Mouse (Mus musculus): ENCODE data around the gene Asgr1. TPM values are rescaled to one million over a fixed set of nuclear protein-coding genes. Genes with fewer than 3 reads are reported as not detected.
"Not testable (repeated sequence)": the region's sequence is repeated elsewhere in the genome, so short reads cannot be mapped to it uniquely, and the experiment has no call there.

The Asgr1 gene
- total RNA-seq, 2 experiments from 2014 or later: 1.4 to 1.5 TPM

GRCm38 (mm10) chr11:70049816-70050215 is 4.1 kb upstream of the Asgr1 start:
- DNase-seq (ENCODE audit: extremely low spot score in 1 of 2, low spot score in 2 of 2): no peak
- intact Hi-C loops (cut with DNase I): no loop called here

- no peak for DNase-seq (ENCODE audit: extremely low spot score in 1 of 2, low spot score in 2 of 2)
- intact Hi-C loops (cut with DNase I): no loop called here
These were observed 729 bp upstream of the Asgr1 start for GRCm38 (mm10) chr11:70053156-70053555.

- intact Hi-C loops (cut with DNase I): loop anchor here (2.0 kb wide), 1 partner anchor 157 kb away; the partner anchor contains the start of gene Slc16a11
- DNase-seq (ENCODE audit: extremely low spot score in 1 of 2, low spot score in 2 of 2): peak; percentile 68 to 72
These were observed 1.8 kb downstream of the Asgr1 start for GRCm38 (mm10) chr11:70055618-70056214.

- intact Hi-C loops (cut with DNase I): no loop called here
- no peak for DNase-seq (ENCODE audit: extremely low spot score in 1 of 2, low spot score in 2 of 2)
These were observed 3.9 kb downstream of the Asgr1 start for GRCm38 (mm10) chr11:70057805-70058204.

- no peak for DNase-seq (ENCODE audit: extremely low spot score in 1 of 2, low spot score in 2 of 2)
- intact Hi-C loops (cut with DNase I): no loop called here
These were observed 6.0 kb downstream of the Asgr1 start for GRCm38 (mm10) chr11:70059930-70060329.

- intact Hi-C loops (cut with DNase I): no loop called here
- DNase-seq (ENCODE audit: extremely low spot score in 1 of 2, low spot score in 2 of 2): no peak
These were observed 9.2 kb downstream of the Asgr1 start for GRCm38 (mm10) chr11:70063053-70063452.

- DNase-seq (ENCODE audit: extremely low spot score in 1 of 2, low spot score in 2 of 2): no peak
- intact Hi-C loops (cut with DNase I): no loop called here
These were observed 12.8 kb downstream of the Asgr1 start for GRCm38 (mm10) chr11:70066701-70067100.

- DNase-seq (ENCODE audit: extremely low spot score in 1 of 2, low spot score in 2 of 2): no peak
- intact Hi-C loops (cut with DNase I): no loop called here
These were observed 14.4 kb downstream of the Asgr1 start for GRCm38 (mm10) chr11:70068245-70068644.

GRCm38 (mm10) chr11:70070057-70070456 is 16.2 kb downstream of the Asgr1 start:
- intact Hi-C loops (cut with DNase I): no loop called here
- no peak for DNase-seq (ENCODE audit: extremely low spot score in 1 of 2, low spot score in 2 of 2)

- intact Hi-C loops (cut with DNase I); DNase-seq (ENCODE audit: extremely low spot score in 1 of 2, low spot score in 2 of 2): not testable (repeated sequence)
These were observed 16.7 kb downstream of the Asgr1 start for GRCm38 (mm10) chr11:70070603-70071002.

- intact Hi-C loops (cut with DNase I): loop anchor here (2.0 kb wide), 2 partner anchors 104 to 138 kb away; partner anchors contain the start of gene Slc16a11
- DNase-seq (ENCODE audit: extremely low spot score in 1 of 2, low spot score in 2 of 2): peak; percentile 62 to 85
These were observed 20.6 kb downstream of the Asgr1 start for GRCm38 (mm10) chr11:70074379-70075071.

GRCm38 (mm10) chr11:70075581-70075980 is 21.7 kb downstream of the Asgr1 start:
- intact Hi-C loops (cut with DNase I): loop anchor here (2.0 kb wide), 2 partner anchors 103 to 137 kb away; partner anchors contain the start of gene Slc16a11
- no peak for DNase-seq (ENCODE audit: extremely low spot score in 1 of 2, low spot score in 2 of 2)

- no peak for DNase-seq (ENCODE audit: extremely low spot score in 1 of 2, low spot score in 2 of 2)
- intact Hi-C loops (cut with DNase I): no loop called here
These were observed 23.6 kb downstream of the Asgr1 start for GRCm38 (mm10) chr11:70077441-70077840.

- DNase-seq (ENCODE audit: extremely low spot score in 1 of 2, low spot score in 2 of 2): no peak
- intact Hi-C loops (cut with DNase I): no loop called here
These were observed 25.3 kb downstream of the Asgr1 start for GRCm38 (mm10) chr11:70079175-70079574.

GRCm38 (mm10) chr11:70079928-70080327 is 26.0 kb downstream of the Asgr1 start:
- intact Hi-C loops (cut with DNase I): no loop called here
- DNase-seq (ENCODE audit: extremely low spot score in 1 of 2, low spot score in 2 of 2): no peak

- DNase-seq (ENCODE audit: extremely low spot score in 1 of 2, low spot score in 2 of 2): no peak
These were observed 27.1 kb downstream of the Asgr1 start for GRCm38 (mm10) chr11:70080803-70081590.

GRCm38 (mm10) chr11:70084563-70084962 is 30.7 kb downstream of the Asgr1 start:
- intact Hi-C loops (cut with DNase I): no loop called here
- DNase-seq (ENCODE audit: extremely low spot score in 1 of 2, low spot score in 2 of 2): no peak

More at GRCm38 (mm10) chr11:70080803-70081590, 27.1 kb downstream of the Asgr1 start:
- intact Hi-C loops (cut with DNase I): no loop called here

GRCm38 (mm10) chr11:70091986-70092783 is 38.3 kb downstream of the Asgr1 start, which contains the start of gene Asgr2:
Gene Asgr2, plus strand, starts transcription at chr11:70092644.
- intact Hi-C loops (cut with DNase I): no loop called here
- peak in 1 of 2 experiments; percentile 53 for DNase-seq (ENCODE audit: extremely low spot score in 1 of 2, low spot score in 2 of 2)

GRCm38 (mm10) chr11:70097396-70097795 is 43.5 kb downstream of the Asgr1 start:
- no peak for DNase-seq (ENCODE audit: extremely low spot score in 1 of 2, low spot score in 2 of 2)
- intact Hi-C loops (cut with DNase I): no loop called here
